Mouse (Mus musculus): ENCODE measurements around the gene F2rl2. TPM values are rescaled to one million over a fixed set of nuclear protein-coding genes. Genes with fewer than 3 reads are reported as not detected.
A peak's percentile ranks its signal among the peaks of the same experiment; 100 is the strongest.

Gene F2rl2
- 8.9 and 20.6 TPM in 2 replicates for polyA plus RNA-seq (2012; ENCODE audit: insufficient read depth, low replicate concordance)

GRCm38 (mm10) chr13:95696654-95697163 is at the start of gene F2rl2:
F2rl2 (plus strand) TSS chr13:95696853.
- Histone ChIP-seq H3K36me3 (replicated peaks; ENCODE audit: low read length) (peaks cover 36% of the 10 kb centered on the region), H3K4me1 (peaks cover 75% of the 10 kb centered on the region), H3K27me3 (replicated peaks) (no peaks in the 10 kb centered on the region), H3K4me3 (replicated peaks) (peak within 1 kb of the TSS; percentile 92), H3K9me3 (peaks cover 7% of the 10 kb centered on the region; the same call in 1 of the 2 replicates)
- TF ChIP-seq GATA1 (IDR thresholded peaks at IDR 0.05; ENCODE audit: borderline replicate concordance, low read length) (peak; percentile 89; the same call in 2 of the 3 replicates), FLI1 (IDR thresholded peaks at IDR 0.05; ENCODE audit: low read length) (no peak)

GRCm38 (mm10) chr13:95647248-95647647 is 49.4 kb upstream of the F2rl2 start:
- peaks cover 2% of the 10 kb centered on the region for H3K27me3 ChIP-seq (replicated peaks)
- peaks cover 77% of the 10 kb centered on the region for H3K36me3 ChIP-seq (replicated peaks; ENCODE audit: low read length)
- no peak for TF ChIP-seq GATA1 (IDR thresholded peaks at IDR 0.05; ENCODE audit: borderline replicate concordance, low read length)
- no peak overlapping the region for H3K4me3 ChIP-seq (replicated peaks)
- no peaks in the 10 kb centered on the region for H3K9me3 ChIP-seq
- peaks cover 53% of the 10 kb centered on the region for H3K4me1 ChIP-seq

GRCm38 (mm10) chr13:95649941-95650340 is 46.7 kb upstream of the F2rl2 start:
- TF ChIP-seq GATA1 (IDR thresholded peaks at IDR 0.05; ENCODE audit: borderline replicate concordance, low read length) = no peak
- TF ChIP-seq FLI1 (IDR thresholded peaks at IDR 0.05; ENCODE audit: low read length) = no peak
- Histone ChIP-seq H3K27me3 (replicated peaks) (peaks cover 2% of the 10 kb centered on the region), H3K4me1 (peaks cover 65% of the 10 kb centered on the region), H3K4me3 (replicated peaks) (no peak overlapping the region), H3K9me3 (no peaks in the 10 kb centered on the region), H3K36me3 (replicated peaks; ENCODE audit: low read length) (peaks cover 51% of the 10 kb centered on the region)

GRCm38 (mm10) chr13:95651870-95652668 is 44.6 kb upstream of the F2rl2 start:
- TF ChIP-seq GATA1 (IDR thresholded peaks at IDR 0.05; ENCODE audit: borderline replicate concordance, low read length) = no peak
- no peak for TF ChIP-seq FLI1 (IDR thresholded peaks at IDR 0.05; ENCODE audit: low read length)
- peak overlapping the region; percentile 70 for H3K4me3 ChIP-seq (replicated peaks)

GRCm38 (mm10) chr13:95653696-95654095 is 43.0 kb upstream of the F2rl2 start:
- H3K9me3 ChIP-seq = no peaks in the 10 kb centered on the region
- peaks cover 94% of the 10 kb centered on the region for H3K4me1 ChIP-seq
- TF ChIP-seq GATA1 (IDR thresholded peaks at IDR 0.05; ENCODE audit: borderline replicate concordance, low read length) = no peak; the same call in 2 of the 3 replicates
- no peak overlapping the region for H3K4me3 ChIP-seq (replicated peaks)
- H3K36me3 ChIP-seq (replicated peaks; ENCODE audit: low read length) = peaks cover 35% of the 10 kb centered on the region
- H3K27me3 ChIP-seq (replicated peaks) = peaks cover 2% of the 10 kb centered on the region

More at GRCm38 (mm10) chr13:95651870-95652668, 44.6 kb upstream of the F2rl2 start:
- H3K36me3 ChIP-seq (replicated peaks; ENCODE audit: low read length) = peaks cover 39% of the 10 kb centered on the region
- peaks cover 2% of the 10 kb centered on the region for H3K27me3 ChIP-seq (replicated peaks)
- peaks cover 82% of the 10 kb centered on the region for H3K4me1 ChIP-seq
- no peaks in the 10 kb centered on the region for H3K9me3 ChIP-seq

GRCm38 (mm10) chr13:95655284-95655683 is 41.4 kb upstream of the F2rl2 start:
- Histone ChIP-seq H3K36me3 (replicated peaks; ENCODE audit: low read length) (peaks cover 37% of the 10 kb centered on the region), H3K9me3 (no peaks in the 10 kb centered on the region), H3K4me1 (peaks cover 96% of the 10 kb centered on the region), H3K4me3 (replicated peaks) (peak overlapping the region; percentile 51), H3K27me3 (replicated peaks) (no peaks in the 10 kb centered on the region)
- TF ChIP-seq GATA1 (IDR thresholded peaks at IDR 0.05; ENCODE audit: borderline replicate concordance, low read length) (no peak), FLI1 (IDR thresholded peaks at IDR 0.05; ENCODE audit: low read length) (no peak)

- Histone ChIP-seq H3K9me3 (peaks cover 2% of the 10 kb centered on the region; the same call in 1 of the 2 replicates), H3K4me1 (peaks cover 89% of the 10 kb centered on the region), H3K36me3 (replicated peaks; ENCODE audit: low read length) (peaks cover 49% of the 10 kb centered on the region), H3K4me3 (replicated peaks) (peak overlapping the region; percentile 53), H3K27me3 (replicated peaks) (no peaks in the 10 kb centered on the region)
- TF ChIP-seq GATA1 (IDR thresholded peaks at IDR 0.05; ENCODE audit: borderline replicate concordance, low read length) (peak; percentile 83; the same call in 2 of the 3 replicates), FLI1 (IDR thresholded peaks at IDR 0.05; ENCODE audit: low read length) (peak; percentile 51; the same call in 1 of the 2 replicates)
These were observed 39.5 kb upstream of the F2rl2 start for GRCm38 (mm10) chr13:95657171-95657570.

- Histone ChIP-seq H3K36me3 (replicated peaks; ENCODE audit: low read length) (peaks cover 69% of the 10 kb centered on the region), H3K4me1 (peaks cover 75% of the 10 kb centered on the region), H3K9me3 (peaks cover 5% of the 10 kb centered on the region; the same call in 1 of the 2 replicates), H3K27me3 (replicated peaks) (no peaks in the 10 kb centered on the region), H3K4me3 (replicated peaks) (no peak overlapping the region)
- TF ChIP-seq FLI1 (IDR thresholded peaks at IDR 0.05; ENCODE audit: low read length) (no peak), GATA1 (IDR thresholded peaks at IDR 0.05; ENCODE audit: borderline replicate concordance, low read length) (no peak)
These were observed 37.2 kb upstream of the F2rl2 start for GRCm38 (mm10) chr13:95659432-95659831.

- Histone ChIP-seq H3K27me3 (replicated peaks) (no peaks in the 10 kb centered on the region), H3K36me3 (replicated peaks; ENCODE audit: low read length) (peaks cover 82% of the 10 kb centered on the region), H3K4me1 (peaks cover 70% of the 10 kb centered on the region), H3K9me3 (peaks cover 5% of the 10 kb centered on the region; the same call in 1 of the 2 replicates), H3K4me3 (replicated peaks) (no peak overlapping the region)
- TF ChIP-seq FLI1 (IDR thresholded peaks at IDR 0.05; ENCODE audit: low read length) = no peak
- TF ChIP-seq GATA1 (IDR thresholded peaks at IDR 0.05; ENCODE audit: borderline replicate concordance, low read length) = no peak
These were observed 32.8 kb upstream of the F2rl2 start for GRCm38 (mm10) chr13:95663834-95664233.
